Mouse (Mus musculus): ENCODE data around the gene Ddias. TPM values are rescaled to one million over a fixed set of nuclear protein-coding genes. Genes with fewer than 3 reads are reported as not detected.

The Ddias gene
- polyA plus RNA-seq, 1 experiment from 2014 or later: 25.3 TPM

GRCm38 (mm10) chr7:92837226-92837625, 36.8 kb downstream of the Ddias start:
- DNase-seq (ENCODE audit: extremely low spot score, low spot score): no peak
- H3K4me1 ChIP-seq: no peaks in the 10 kb centered on the region
- WGBS: 89% methylated on average over 11 of the region's 11 CpGs

GRCm38 (mm10) chr7:92836447-92836846, 37.6 kb downstream of the Ddias start:
- Histone ChIP-seq H3K4me1 (no peaks in the 10 kb centered on the region), H3K27me3 (ENCODE audit: poor library complexity, severe bottlenecking) (no peaks in the 10 kb centered on the region), H3K4me3 (no peak overlapping the region), H3K36me3 (replicated peaks) (peaks cover 9% of the 10 kb centered on the region), H3K9me3 (no peaks in the 10 kb centered on the region), H3K27ac (no peak overlapping the region)
- WGBS: 85% methylated on average over 3 of the region's 3 CpGs
- DNase-seq (ENCODE audit: extremely low spot score, low spot score): no peak

More at GRCm38 (mm10) chr7:92837226-92837625, 36.8 kb downstream of the Ddias start:
- Histone ChIP-seq H3K4me3 (no peak overlapping the region), H3K9me3 (no peaks in the 10 kb centered on the region), H3K27me3 (ENCODE audit: poor library complexity, severe bottlenecking) (no peaks in the 10 kb centered on the region), H3K27ac (no peak overlapping the region), H3K36me3 (replicated peaks) (peaks cover 9% of the 10 kb centered on the region)

GRCm38 (mm10) chr7:92834391-92834790, 39.7 kb downstream of the Ddias start:
- Histone ChIP-seq H3K4me1 (no peaks in the 10 kb centered on the region), H3K27me3 (ENCODE audit: poor library complexity, severe bottlenecking) (no peaks in the 10 kb centered on the region), H3K27ac (no peak overlapping the region), H3K4me3 (no peak overlapping the region), H3K36me3 (replicated peaks) (peaks cover 9% of the 10 kb centered on the region), H3K9me3 (no peaks in the 10 kb centered on the region)
- 89% methylated on average over 2 of the region's 2 CpGs for WGBS
- DNase-seq (ENCODE audit: extremely low spot score, low spot score): no peak

GRCm38 (mm10) chr7:92832395-92832794, 41.7 kb downstream of the Ddias start:
- no peaks in the 10 kb centered on the region for H3K9me3 ChIP-seq
- no peak overlapping the region for H3K27ac ChIP-seq
- no peak for DNase-seq (ENCODE audit: extremely low spot score, low spot score)
- 92% methylated on average over 6 of the region's 6 CpGs for WGBS
- no peak overlapping the region for H3K4me3 ChIP-seq
- no peaks in the 10 kb centered on the region for H3K4me1 ChIP-seq
- H3K27me3 ChIP-seq (ENCODE audit: poor library complexity, severe bottlenecking): no peaks in the 10 kb centered on the region
- peaks cover 9% of the 10 kb centered on the region for H3K36me3 ChIP-seq (replicated peaks)

- H3K27ac ChIP-seq: no peak overlapping the region
- no peaks in the 10 kb centered on the region for H3K4me1 ChIP-seq
- no peaks in the 10 kb centered on the region for H3K27me3 ChIP-seq (ENCODE audit: poor library complexity, severe bottlenecking)
- no peaks in the 10 kb centered on the region for H3K36me3 ChIP-seq (replicated peaks)
- H3K9me3 ChIP-seq: no peaks in the 10 kb centered on the region
- no peak for DNase-seq (ENCODE audit: extremely low spot score, low spot score)
- H3K4me3 ChIP-seq: no peak overlapping the region
- 52% methylated on average over 3 of the region's 3 CpGs for WGBS
Observed at GRCm38 (mm10) chr7:92827981-92828380, 46.1 kb downstream of the Ddias start.

- Histone ChIP-seq H3K9me3 (no peaks in the 10 kb centered on the region), H3K27me3 (ENCODE audit: poor library complexity, severe bottlenecking) (no peaks in the 10 kb centered on the region), H3K27ac (no peak overlapping the region), H3K36me3 (replicated peaks) (no peaks in the 10 kb centered on the region), H3K4me1 (peaks cover 5% of the 10 kb centered on the region; the same call in 1 of the 2 replicates), H3K4me3 (no peak overlapping the region)
- no peak for DNase-seq (ENCODE audit: extremely low spot score, low spot score)
- 95% methylated on average over 3 of the region's 3 CpGs for WGBS
Observed at GRCm38 (mm10) chr7:92826248-92826647, 47.8 kb downstream of the Ddias start.

- H3K27ac ChIP-seq: no peak overlapping the region
- no peaks in the 10 kb centered on the region for H3K9me3 ChIP-seq
- H3K4me1 ChIP-seq: peaks cover 5% of the 10 kb centered on the region; the same call in 1 of the 2 replicates
- WGBS: 54% methylated on average over 1 of the region's 1 CpGs
- no peak overlapping the region for H3K4me3 ChIP-seq
- no peaks in the 10 kb centered on the region for H3K27me3 ChIP-seq (ENCODE audit: poor library complexity, severe bottlenecking)
- H3K36me3 ChIP-seq (replicated peaks): no peaks in the 10 kb centered on the region
- no peak for DNase-seq (ENCODE audit: extremely low spot score, low spot score)
Observed at GRCm38 (mm10) chr7:92822409-92823101, 51.5 kb downstream of the Ddias start.

- 59% methylated on average over 4 of the region's 4 CpGs for WGBS
- DNase-seq (ENCODE audit: extremely low spot score, low spot score): no peak
- no peak overlapping the region for H3K27ac ChIP-seq
- no peaks in the 10 kb centered on the region for H3K27me3 ChIP-seq (ENCODE audit: poor library complexity, severe bottlenecking)
- H3K9me3 ChIP-seq: no peaks in the 10 kb centered on the region
- no peaks in the 10 kb centered on the region for H3K36me3 ChIP-seq (replicated peaks)
- no peak overlapping the region for H3K4me3 ChIP-seq
- peaks cover 5% of the 10 kb centered on the region; the same call in 1 of the 2 replicates for H3K4me1 ChIP-seq
Observed at GRCm38 (mm10) chr7:92821871-92822270, 52.2 kb downstream of the Ddias start.

- 75% methylated on average over 7 of the region's 7 CpGs for WGBS
- no peaks in the 10 kb centered on the region for H3K27me3 ChIP-seq (ENCODE audit: poor library complexity, severe bottlenecking)
- no peaks in the 10 kb centered on the region for H3K9me3 ChIP-seq
- H3K4me3 ChIP-seq: no peak overlapping the region
- no peaks in the 10 kb centered on the region for H3K36me3 ChIP-seq (replicated peaks)
- H3K4me1 ChIP-seq: peaks cover 5% of the 10 kb centered on the region; the same call in 1 of the 2 replicates
- no peak for DNase-seq (ENCODE audit: extremely low spot score, low spot score)
- no peak overlapping the region for H3K27ac ChIP-seq
Observed at GRCm38 (mm10) chr7:92820941-92821465, 53.0 kb downstream of the Ddias start.

- Histone ChIP-seq H3K4me3 (no peak overlapping the region), H3K4me1 (peaks cover 5% of the 10 kb centered on the region; the same call in 1 of the 2 replicates), H3K27ac (no peak overlapping the region), H3K27me3 (ENCODE audit: poor library complexity, severe bottlenecking) (no peaks in the 10 kb centered on the region), H3K9me3 (no peaks in the 10 kb centered on the region), H3K36me3 (replicated peaks) (no peaks in the 10 kb centered on the region)
- 81% methylated on average over 1 of the region's 1 CpGs for WGBS
- DNase-seq (ENCODE audit: extremely low spot score, low spot score): no peak
Observed at GRCm38 (mm10) chr7:92820410-92820809, 53.6 kb downstream of the Ddias start.

GRCm38 (mm10) chr7:92819656-92820055, 54.4 kb downstream of the Ddias start:
- DNase-seq (ENCODE audit: extremely low spot score, low spot score): no peak
- Histone ChIP-seq H3K4me1 (peaks cover 5% of the 10 kb centered on the region; the same call in 1 of the 2 replicates), H3K9me3 (no peaks in the 10 kb centered on the region), H3K4me3 (no peak overlapping the region), H3K27ac (no peak overlapping the region), H3K36me3 (replicated peaks) (no peaks in the 10 kb centered on the region), H3K27me3 (ENCODE audit: poor library complexity, severe bottlenecking) (no peaks in the 10 kb centered on the region)
- WGBS: 90% methylated on average over 11 of the region's 11 CpGs

- DNase-seq (ENCODE audit: extremely low spot score, low spot score): no peak
- H3K36me3 ChIP-seq (replicated peaks): no peaks in the 10 kb centered on the region
- 94% methylated on average over 9 of the region's 9 CpGs for WGBS
- H3K27ac ChIP-seq: no peak overlapping the region
- H3K4me3 ChIP-seq: no peak overlapping the region
- H3K27me3 ChIP-seq (ENCODE audit: poor library complexity, severe bottlenecking): no peaks in the 10 kb centered on the region
- H3K4me1 ChIP-seq: peaks cover 5% of the 10 kb centered on the region; the same call in 1 of the 2 replicates
- H3K9me3 ChIP-seq: no peaks in the 10 kb centered on the region
Observed at GRCm38 (mm10) chr7:92817886-92818285, 56.2 kb downstream of the Ddias start.

- 82% methylated on average over 2 of the region's 2 CpGs for WGBS
- Histone ChIP-seq H3K27ac (no peak overlapping the region), H3K36me3 (replicated peaks) (no peaks in the 10 kb centered on the region), H3K27me3 (ENCODE audit: poor library complexity, severe bottlenecking) (no peaks in the 10 kb centered on the region), H3K9me3 (no peaks in the 10 kb centered on the region), H3K4me3 (no peak overlapping the region), H3K4me1 (peaks cover 3% of the 10 kb centered on the region; the same call in 1 of the 2 replicates)
- DNase-seq (ENCODE audit: extremely low spot score, low spot score): no peak
Observed at GRCm38 (mm10) chr7:92817242-92817641, 56.8 kb downstream of the Ddias start.
